ENCODE assay signal across 8 mouse cellular contexts in genomic region chr8:92354536-92355482, GRCm38 (mm10). TPM values are rescaled to one million over a fixed set of nuclear protein-coding genes. Genes with fewer than 3 reads are reported as not detected.
A peak's percentile ranks its signal among the peaks of the same experiment; 100 is the strongest.
DNase-seq lines count a peak whose midpoint lies in the region; ATAC-seq lines count a peak whose summit lies in the region.

No protein-coding gene starts in this region.

- H3K9me3 ChIP-seq in hindbrain, embryonic 12.5 days (replicated peaks): no peaks in the 10 kb centered on the region
- H3K9me3 ChIP-seq in lung, embryonic 16.5 days (ENCODE audit: control insufficient read depth, low read length): no peaks in the 10 kb centered on the region

- ATAC-seq in hindbrain, embryonic 12.5 days (ENCODE audit: low FRiP score): no peak
- ATAC-seq in lung, embryonic 16.5 days (ENCODE audit: low read depth): no peak
- no peak for ATAC-seq in activated CD4-positive, CD25-positive, alpha-beta regulatory T cell, adult 4 months

- H3K36me3 ChIP-seq in hindbrain, embryonic 12.5 days: peaks cover 2% of the 10 kb centered on the region; the same call in 1 of the 2 replicates
- no peaks in the 10 kb centered on the region for H3K36me3 ChIP-seq in lung, embryonic 16.5 days (ENCODE audit: control insufficient read depth, insufficient read depth, low read length)

- peak; percentile 8 for DNase-seq in kidney, adult 18-20 months
- DNase-seq in kidney, postnatal 25 days: no peak
- peak; percentile 44 for DNase-seq in c-Kit-positive CD71-positive TER-119-positive erythroid progenitor cells, embryonic 14.5 days (ENCODE audit: low spot score)
- peak; percentile 21 for DNase-seq in yolk sac, embryonic 10.5 days (ENCODE audit: low spot score)
- no peak for DNase-seq in urinary bladder, postnatal 25 days (ENCODE audit: low spot score)

- H3K4me1 ChIP-seq in hindbrain, embryonic 12.5 days: peaks cover 32% of the 10 kb centered on the region
- H3K4me1 ChIP-seq in lung, embryonic 16.5 days (replicated peaks; ENCODE audit: control insufficient read depth, insufficient read depth, low read length): peaks cover 15% of the 10 kb centered on the region; the same call in 1 of the 2 replicates

- peak overlapping the region; percentile 87 for H3K4me2 ChIP-seq in hindbrain, embryonic 12.5 days (replicated peaks)
- H3K4me2 ChIP-seq in lung, embryonic 16.5 days (ENCODE audit: low read depth, low read length): peak overlapping the region; percentile 75

- WGBS in hindbrain, embryonic 12.5 days: 2% methylated on average over 22 of the region's 22 CpGs
- WGBS in lung, embryonic 16.5 days: 2% methylated on average over 22 of the region's 22 CpGs

- peak overlapping the region; percentile 80 for H3K4me3 ChIP-seq in hindbrain, embryonic 12.5 days
- peak overlapping the region; percentile 75 for H3K4me3 ChIP-seq in lung, embryonic 16.5 days (ENCODE audit: low read length)

- H3K27me3 ChIP-seq in hindbrain, embryonic 12.5 days: peaks cover 9% of the 10 kb centered on the region
- peaks cover 52% of the 10 kb centered on the region for H3K27me3 ChIP-seq in lung, embryonic 16.5 days (ENCODE audit: control insufficient read depth, insufficient read depth, low read depth, low read length)

- H3K27ac ChIP-seq in hindbrain, embryonic 12.5 days: peak overlapping the region; percentile 98
- peak overlapping the region; percentile 93 for H3K27ac ChIP-seq in lung, embryonic 16.5 days (ENCODE audit: low read length)

- H3K9ac ChIP-seq in hindbrain, embryonic 12.5 days: peak overlapping the region; percentile 66
- H3K9ac ChIP-seq in lung, embryonic 16.5 days (ENCODE audit: low read length): peak overlapping the region; percentile 69

RNA-seq across cellular contexts. Expression of gene Irx5, which starts 2.6 kb away (rescaled TPM):
- polyA plus RNA-seq in hindbrain, embryonic 12.5 days (2016; fragmentation: Nextera tagmentation; extraction: Ambion mirVana): 41.5 and 43.3 TPM in 2 replicates
- polyA plus RNA-seq in lung, embryonic 16.5 days (2015; fragmentation: Nextera tagmentation; extraction: Ambion mirVana): 10.4 and 11.9 TPM in 2 replicates
- polyA plus RNA-seq in activated CD4-positive, CD25-positive, alpha-beta regulatory T cell, adult 4 months (2017; shearing (Covaris generic)): not detected

Comparison
In these comparisons a context has a peak if more than half of its experiments do, and no peak if none do; other contexts are left out.
1. DNase-seq: peak in kidney, adult 18-20 months (single experiment), c-Kit-positive CD71-positive TER-119-positive erythroid progenitor cells, embryonic 14.5 days (single experiment) and yolk sac, embryonic 10.5 days (single experiment); none in kidney, postnatal 25 days (0 of 2) and urinary bladder, postnatal 25 days (single experiment).
2. RNA of gene Irx5, which starts 2.6 kb away (polyA plus RNA-seq): 41.5 to 43.3 TPM in hindbrain, embryonic 12.5 days and 10.4 to 11.9 TPM in lung, embryonic 16.5 days; not detected in activated CD4-positive, CD25-positive, alpha-beta regulatory T cell, adult 4 months; every median in the first group is over 10 times any median in the second.